ENCODE assay signal across 8 mouse cellular contexts in genomic region chr6:83108762-83109668, GRCm38 (mm10). TPM values are rescaled to one million over a fixed set of nuclear protein-coding genes. Genes with fewer than 3 reads are reported as not detected.
DNase-seq lines count a peak whose midpoint lies in the region; ATAC-seq lines count a peak whose summit lies in the region.

Gene Mrpl53, plus strand, starts transcription at chr6:83109040.

- intact Hi-C loops in left cerebral cortex, postnatal 14 days (cut with DNase I), result no loop called here

- peak; percentile 76 for DNase-seq in ZHBTc4 (ENCODE audit: low read depth, low spot score)
- DNase-seq in embryo, embryonic 10 days (ENCODE audit: low spot score), result peak; percentile 82
- DNase-seq in gastrocnemius, postnatal 25 days, result peak; percentile 78
- peak; percentile 75 to 79 for DNase-seq in left cerebral cortex, postnatal 14 days (ENCODE audit: low spot score in 2 of 2)
- DNase-seq in right cerebral cortex, postnatal 10 days (ENCODE audit: low spot score in 2 of 2), result peak; percentile 87
- DNase-seq in urinary bladder, postnatal 10 days (ENCODE audit: low spot score), result peak; percentile 51

- ATAC-seq in inflammation-experienced regulatory T-cells, adult 6 months, result peak; percentile 75
- ATAC-seq in megakaryocyte progenitor cell, adult 5-6 weeks (replicated peaks; ENCODE audit: poor library complexity), result peak; percentile 69

RNA-seq across cellular contexts. Expression of gene Mrpl53, which starts in this region (rescaled TPM):
- total RNA-seq in gastrocnemius, postnatal 25 days (2021), result 100 to 1,000 TPM; 109 to 113 TPM
- polyA plus RNA-seq in inflammation-experienced regulatory T-cells, adult 6 months (2017; shearing (Covaris generic)), result 10 to 100 TPM; 60.0 to 78.3 (median 66.2) TPM
- 10 to 100 TPM; 61.7 to 64.8 TPM for total RNA-seq in left cerebral cortex, postnatal 14 days (2021)
- 53.6 and 60.8 TPM in 2 replicates for total RNA-seq in megakaryocyte progenitor cell, adult 5-6 weeks (2015)
- total RNA-seq in megakaryocyte progenitor cell, adult 5-6 weeks (2017), result 19.5 and 29.2 TPM in 2 replicates

Comparison
In these comparisons a context has a peak if more than half of its experiments do, and no peak if none do; other contexts are left out.
1. Peak in every context shown above with its lines: DNase-seq and ATAC-seq.